8 mouse cellular contexts compared by ENCODE assay signal in genomic region chr4:109665982-109666460, GRCm38 (mm10). TPM values are rescaled to one million over a fixed set of nuclear protein-coding genes. Genes with fewer than 3 reads are reported as not detected.
DNase-seq lines count a peak whose midpoint lies in the region; ATAC-seq and TF ChIP-seq lines count a peak whose summit lies in the region.

No protein-coding gene starts in this region.

- no peaks in the 10 kb centered on the region; the same call in 1 of the 2 replicates for H3K4me1 ChIP-seq in bone marrow, adult 2 months (ENCODE audit: control insufficient read depth, insufficient read depth, low read length)
- no peaks in the 10 kb centered on the region for H3K4me1 ChIP-seq in embryonic fibroblast, embryonic 13.5 days (ENCODE audit: control insufficient read depth, insufficient read depth, low read length)
- peaks cover 7% of the 10 kb centered on the region; the same call in 1 of the 2 replicates for H3K4me1 ChIP-seq in heart, embryonic 12.5 days (replicated peaks)
- H3K4me1 ChIP-seq in kidney, embryonic 14.5 days (ENCODE audit: control insufficient read depth, insufficient read depth, low read length), result 0 out of 2 replicates have a peak, but pooled peaks cover 3% of the 10 kb centered on the region
- peaks cover 2 to 6% of the 10 kb centered on the region in 2 experiments; a peak in 3 of 4 replicates for H3K4me1 ChIP-seq in liver, embryonic 14.5 days (replicated peaks; ENCODE audit: control insufficient read depth in 2 of 2, insufficient read depth in 2 of 2, low read length in 1 of 2)

- WGBS in bone marrow, adult 2 months, result 1% methylated on average over 49 of the region's 49 CpGs
- WGBS in heart, embryonic 12.5 days, result under 1% methylated on average over 45 of the region's 49 CpGs
- WGBS in kidney, embryonic 14.5 days, result 1% methylated on average over 37 of the region's 49 CpGs
- under 1% methylated on average over 49 of the region's 49 CpGs for WGBS in liver, embryonic 14.5 days (ENCODE audit: insufficient replicate concordance)

- no peaks in the 10 kb centered on the region for H3K36me3 ChIP-seq in heart, embryonic 12.5 days
- H3K36me3 ChIP-seq in kidney, embryonic 14.5 days (ENCODE audit: control insufficient read depth, insufficient read depth, low read length), result no peaks in the 10 kb centered on the region
- peaks cover 4% of the 10 kb centered on the region for H3K36me3 ChIP-seq in liver, embryonic 14.5 days (replicated peaks; ENCODE audit: control insufficient read depth, insufficient read depth, low read depth)

- peak overlapping the region; percentile 95 for H3K4me3 ChIP-seq in bone marrow, adult 2 months (replicated peaks; ENCODE audit: control insufficient read depth, low read depth, low read length)
- peak overlapping the region; percentile 90 for H3K4me3 ChIP-seq in embryonic fibroblast, embryonic 13.5 days (ENCODE audit: insufficient read depth, low read length)
- H3K4me3 ChIP-seq in heart, embryonic 12.5 days, result peak overlapping the region; percentile 72
- H3K4me3 ChIP-seq in kidney, embryonic 14.5 days (ENCODE audit: low read length), result peak overlapping the region; percentile 63
- peak overlapping the region; percentile 82 to 90 for H3K4me3 ChIP-seq in liver, embryonic 14.5 days (ENCODE audit: insufficient read depth in 1 of 2, low read depth in 2 of 2, low read length in 2 of 2)

- H3K27ac ChIP-seq in bone marrow, adult 2 months (ENCODE audit: control insufficient read depth, insufficient read depth, low read depth, low read length, poor library complexity), result peak overlapping the region; percentile 100
- peak overlapping the region; percentile 84 for H3K27ac ChIP-seq in embryonic fibroblast, embryonic 13.5 days (ENCODE audit: insufficient read depth, low read length)
- H3K27ac ChIP-seq in heart, embryonic 12.5 days (ENCODE audit: poor library complexity, severe bottlenecking), result peak overlapping the region; percentile 95
- H3K27ac ChIP-seq in kidney, embryonic 14.5 days (ENCODE audit: low read depth, low read length), result no peak overlapping the region
- peak overlapping the region; percentile 82 for H3K27ac ChIP-seq in liver, embryonic 14.5 days

- peak; percentile 47 for DNase-seq in ES-CJ7 (ENCODE audit: low read depth, low spot score)
- DNase-seq in liver, embryonic 14.5 days (ENCODE audit: low read depth in 3 of 3, low spot score in 3 of 3), result peak in 1 of 3 experiments; percentile 27
- DNase-seq in neural tube, embryonic 10.5 days (ENCODE audit: extremely low spot score, low spot score), result peak; percentile 84
- peak; percentile 79 for DNase-seq in testis, postnatal 14 days (ENCODE audit: low spot score)

- H3K9ac ChIP-seq in heart, embryonic 12.5 days, result peak overlapping the region; percentile 89
- H3K9ac ChIP-seq in kidney, embryonic 14.5 days (ENCODE audit: low read depth, low read length), result peak overlapping the region; percentile 53
- peak overlapping the region; percentile 80 for H3K9ac ChIP-seq in liver, embryonic 14.5 days (replicated peaks)

- TF ChIP-seq CTCF in bone marrow, adult 2 months (IDR thresholded peaks at IDR 0.05; ENCODE audit: control insufficient read depth, insufficient read depth, low read length), result no peak
- no peak for TF ChIP-seq CTCF in embryonic fibroblast, embryonic 13.5 days (IDR thresholded peaks at IDR 0.05; ENCODE audit: borderline replicate concordance, insufficient read depth, low read length)
- TF ChIP-seq CTCF in liver, embryonic 14.5 days (IDR thresholded peaks at IDR 0.05; ENCODE audit: low read depth), result no peak

- no peaks in the 10 kb centered on the region for H3K9me3 ChIP-seq in heart, embryonic 12.5 days (replicated peaks)
- no peaks in the 10 kb centered on the region for H3K9me3 ChIP-seq in kidney, embryonic 14.5 days (ENCODE audit: control insufficient read depth, low read length)
- H3K9me3 ChIP-seq in liver, embryonic 14.5 days (ENCODE audit: control insufficient read depth, low read length), result no peaks in the 10 kb centered on the region

- peak; percentile 24; the same call in 1 of the 2 replicates for TF ChIP-seq POLR2A in bone marrow, adult 2 months (IDR thresholded peaks at IDR 0.05; ENCODE audit: borderline replicate concordance, control insufficient read depth, low read depth, low read length)
- no peak for TF ChIP-seq POLR2A in embryonic fibroblast, embryonic 13.5 days (IDR thresholded peaks at IDR 0.05; ENCODE audit: low read depth, low read length)

- ATAC-seq in heart, embryonic 12.5 days (ENCODE audit: insufficient number of reproducible peaks, low FRiP score), result peak; percentile 66
- ATAC-seq in kidney, embryonic 14.5 days (ENCODE audit: low FRiP score, low TSS enrichment), result peak; percentile 60
- ATAC-seq in liver, embryonic 14.5 days (ENCODE audit: insufficient read depth), result peak; percentile 39

- TF ChIP-seq EP300 in liver, embryonic 14.5 days (IDR thresholded peaks at IDR 0.05; ENCODE audit: low read depth), result no peak

- peaks cover 19% of the 10 kb centered on the region for H3K27me3 ChIP-seq in heart, embryonic 12.5 days (replicated peaks)
- peaks cover 23% of the 10 kb centered on the region for H3K27me3 ChIP-seq in kidney, embryonic 14.5 days (ENCODE audit: control insufficient read depth, insufficient read depth, low read length)
- peaks cover 21% of the 10 kb centered on the region for H3K27me3 ChIP-seq in liver, embryonic 14.5 days (ENCODE audit: control insufficient read depth, insufficient read depth, low read length)

- H3K4me2 ChIP-seq in heart, embryonic 12.5 days, result peak overlapping the region; percentile 96
- H3K4me2 ChIP-seq in kidney, embryonic 14.5 days (replicated peaks; ENCODE audit: low read depth, low read length), result peak overlapping the region; percentile 98
- peak overlapping the region; percentile 76 for H3K4me2 ChIP-seq in liver, embryonic 14.5 days (ENCODE audit: low read depth)

RNA-seq across cellular contexts. Expression of gene Cdkn2c, which starts 1.0 kb away (rescaled TPM):
- 24.8 and 35.9 TPM in 2 replicates for polyA plus RNA-seq in bone marrow, adult 2 months (2011; ENCODE audit: insufficient read depth, insufficient read length, low replicate concordance, missing spikeins)
- 14.4 and 21.7 TPM in 2 replicates for polyA plus RNA-seq in embryonic fibroblast, embryonic 13.5 days (2011; ENCODE audit: insufficient read length, low read depth, missing spikeins)
- 11.6 and 13.2 TPM in 2 replicates for polyA plus RNA-seq in heart, embryonic 12.5 days (2016; fragmentation: Nextera tagmentation; extraction: Ambion mirVana)
- polyA plus RNA-seq in kidney, embryonic 14.5 days (2014; fragmentation: Nextera tagmentation; extraction: Ambion mirVana), result 2.8 and 3.2 TPM in 2 replicates
- 10.2 and 15.1 TPM in 2 replicates for polyA plus RNA-seq in liver, embryonic 14.5 days (2012; rRNA removed)
- 13.6 and 14.9 TPM in 2 replicates for polyA plus RNA-seq in liver, embryonic 14.5 days (2014; fragmentation: Nextera tagmentation; extraction: Ambion mirVana)

RNA-seq across cellular contexts. Expression of gene Faf1, which starts 10.4 kb away (rescaled TPM):
- 11.9 and 22.5 TPM in 2 replicates for polyA plus RNA-seq in bone marrow, adult 2 months (2011; ENCODE audit: insufficient read depth, insufficient read length, low replicate concordance, missing spikeins)
- polyA plus RNA-seq in embryonic fibroblast, embryonic 13.5 days (2011; ENCODE audit: insufficient read length, low read depth, missing spikeins), result 46.9 and 58.8 TPM in 2 replicates
- 29.2 and 31.5 TPM in 2 replicates for polyA plus RNA-seq in heart, embryonic 12.5 days (2016; fragmentation: Nextera tagmentation; extraction: Ambion mirVana)
- 27.1 and 34.3 TPM in 2 replicates for polyA plus RNA-seq in kidney, embryonic 14.5 days (2014; fragmentation: Nextera tagmentation; extraction: Ambion mirVana)
- polyA plus RNA-seq in liver, embryonic 14.5 days (2012; rRNA removed), result 4.1 and 7.3 TPM in 2 replicates
- 16.6 and 19.2 TPM in 2 replicates for polyA plus RNA-seq in liver, embryonic 14.5 days (2014; fragmentation: Nextera tagmentation; extraction: Ambion mirVana)
